Mouse (Mus musculus) hindbrain, embryonic 15.5 days (tissue): Measurements from ENCODE around the gene Itgae. TPM values are rescaled to one million over a fixed set of nuclear protein-coding genes. Genes with fewer than 3 reads are reported as not detected.

Source experiments
- ATAC-seq: fragments of 200-750 bp; cut with Nextera tagmentation; 2 replicates; pipeline ENCODE4 v1.8.0; 2017; ENCODE audit warnings: low read depth, moderate number of reproducible peaks, moderate TSS enrichment; ENCODE audit not compliant: low FRiP score
- H3K27ac ChIP-seq: fragments of 300-500 bp; sonication (generic); replicated peaks from 2 replicates; pipeline ENCODE4 v1.5.1; 2015; ENCODE audit warnings: mild to moderate bottlenecking, inconsistent platforms
- H3K27me3 ChIP-seq: fragments of 300-500 bp; sonication (generic); 2 replicates; pipeline ENCODE4 v1.6.1; 2015; ENCODE audit warnings: control low read depth, inconsistent platforms
- H3K36me3 ChIP-seq: fragments of 300-500 bp; sonication (generic); 2 replicates; pipeline ENCODE4 v1.6.1; 2015; ENCODE audit warnings: control low read depth, inconsistent platforms
- H3K4me1 ChIP-seq: fragments of 300-500 bp; sonication (generic); replicated peaks from 2 replicates; pipeline ENCODE4 v1.6.1; 2015; ENCODE audit warnings: control low read depth, inconsistent platforms
- H3K4me2 ChIP-seq: fragments of 300-500 bp; sonication (generic); 2 replicates; pipeline ENCODE4 v1.6.1; 2015; ENCODE audit warnings: moderate library complexity, mild to moderate bottlenecking, inconsistent platforms
- H3K4me3 ChIP-seq: fragments of 300-500 bp; sonication (generic); 2 replicates; pipeline ENCODE4 v1.5.1; 2015; ENCODE audit warnings: mild to moderate bottlenecking, inconsistent platforms
- H3K9ac ChIP-seq: fragments of 300-500 bp; sonication (generic); 2 replicates; pipeline ENCODE4 v1.6.1; 2015; ENCODE audit warnings: inconsistent platforms
- H3K9me3 ChIP-seq: fragments of 300-500 bp; sonication (generic); 2 replicates; pipeline ENCODE4 v1.6.1; 2016; ENCODE audit warnings: control low read depth, inconsistent platforms
- WGBS: fragments of 180-500 bp; shearing (Covaris S2); methylation state at CpG from one replicate; pipeline ENCODE4 v1.1.7; 2015; 5-methylcytosine and 5-hydroxymethylcytosine counted together
- polyA plus RNA-seq: library from polyadenylated mRNA; unstranded; fragments of >200 nt; fragmentation: Nextera tagmentation; extraction: Ambion mirVana; gene quantifications from 2 replicates; pipeline ENCODE4 v1.2.1, GENCODE M21; 2015

Gene Itgae
- polyA plus RNA-seq, 1 experiment from 2014 or later, result 0.35 TPM

GRCm38 (mm10) chr11:73161616-73162015 is 71.2 kb downstream of the Itgae start:
- Histone ChIP-seq H3K27ac (no peak overlapping the region), H3K9me3 (no peaks in the 10 kb centered on the region), H3K27me3 (peaks cover 16% of the 10 kb centered on the region; the same call in 1 of the 2 replicates), H3K4me1 (peaks cover 14% of the 10 kb centered on the region), H3K9ac (no peak overlapping the region), H3K4me2 (no peak overlapping the region), H3K36me3 (no peaks in the 10 kb centered on the region), H3K4me3 (no peak overlapping the region)
- no peak for ATAC-seq
- 93% methylated on average over 4 of the region's 4 CpGs for WGBS

DNA sequence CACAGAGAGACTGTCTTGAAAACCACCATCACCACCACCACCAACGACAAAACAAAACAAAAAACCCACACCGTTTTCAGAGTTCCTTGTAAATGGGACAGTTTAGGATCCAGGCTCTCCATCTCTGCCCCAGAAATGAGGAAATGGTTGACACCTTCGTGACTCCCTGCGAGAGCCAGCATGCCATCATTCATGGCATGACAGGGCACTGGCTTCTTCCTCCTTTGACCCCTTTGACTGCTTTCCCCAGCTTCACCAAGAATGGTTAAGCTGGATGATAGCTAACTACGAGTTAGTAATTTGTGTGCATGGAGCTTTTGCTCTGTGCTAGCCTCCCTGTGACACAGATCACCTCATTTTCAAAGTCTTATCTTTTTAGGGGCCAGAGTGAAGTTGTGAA is 71.9 kb downstream of the Itgae start:
- H3K4me3 ChIP-seq, result no peak overlapping the region
- H3K36me3 ChIP-seq, result no peaks in the 10 kb centered on the region
- peaks cover 16% of the 10 kb centered on the region; the same call in 1 of the 2 replicates for H3K27me3 ChIP-seq
- no peak overlapping the region for H3K27ac ChIP-seq
- no peak for ATAC-seq
- no peaks in the 10 kb centered on the region for H3K9me3 ChIP-seq
- peaks cover 14% of the 10 kb centered on the region for H3K4me1 ChIP-seq
- H3K4me2 ChIP-seq, result no peak overlapping the region
- 67% methylated on average over 5 of the region's 5 CpGs for WGBS
- H3K9ac ChIP-seq, result no peak overlapping the region

- Histone ChIP-seq H3K27ac (no peak overlapping the region), H3K27me3 (no peaks in the 10 kb centered on the region), H3K36me3 (no peaks in the 10 kb centered on the region), H3K9me3 (no peaks in the 10 kb centered on the region), H3K4me3 (no peak overlapping the region), H3K4me1 (peaks cover 5% of the 10 kb centered on the region; the same call in 1 of the 2 replicates), H3K9ac (no peak overlapping the region), H3K4me2 (no peak overlapping the region)
- 85% methylated on average over 8 of the region's 8 CpGs for WGBS
- no peak for ATAC-seq
Observed at GRCm38 (mm10) chr11:73168071-73168470, 77.7 kb downstream of the Itgae start.

- Histone ChIP-seq H3K36me3 (no peaks in the 10 kb centered on the region), H3K9ac (no peak overlapping the region), H3K4me3 (no peak overlapping the region), H3K27me3 (no peaks in the 10 kb centered on the region), H3K27ac (no peak overlapping the region), H3K4me1 (peaks cover 5% of the 10 kb centered on the region; the same call in 1 of the 2 replicates), H3K4me2 (no peak overlapping the region), H3K9me3 (no peaks in the 10 kb centered on the region)
- 81% methylated on average over 6 of the region's 6 CpGs for WGBS
- ATAC-seq, result no peak
Observed at GRCm38 (mm10) chr11:73168576-73168975, 78.2 kb downstream of the Itgae start.

DNA sequence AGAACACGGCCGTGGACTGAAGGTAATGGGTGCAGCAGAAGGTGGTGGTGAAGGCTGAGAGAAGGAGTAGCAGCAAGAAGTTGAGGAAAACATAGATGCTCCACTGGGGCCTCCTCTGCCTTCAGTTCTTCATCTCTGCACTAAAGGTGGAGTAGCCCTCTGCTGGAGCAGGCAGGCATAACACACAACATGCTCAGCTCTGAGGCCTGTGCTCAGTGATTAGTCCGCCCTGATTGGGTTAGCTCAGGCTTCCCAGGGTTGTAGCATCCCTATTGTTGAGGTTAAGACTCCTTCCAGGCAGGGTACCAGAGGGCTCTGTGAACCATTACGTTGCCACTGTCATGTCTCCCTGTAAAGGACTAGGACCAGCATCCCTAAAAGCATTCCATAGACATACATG is 78.8 kb downstream of the Itgae start:
- Histone ChIP-seq H3K9ac (no peak overlapping the region), H3K4me1 (peaks cover 5% of the 10 kb centered on the region; the same call in 1 of the 2 replicates), H3K27ac (no peak overlapping the region), H3K4me3 (no peak overlapping the region), H3K4me2 (no peak overlapping the region), H3K36me3 (0 out of 2 replicates have a peak, but pooled peaks cover under 1% of the 10 kb centered on the region), H3K27me3 (no peaks in the 10 kb centered on the region), H3K9me3 (no peaks in the 10 kb centered on the region)
- 45% methylated on average over 4 of the region's 4 CpGs for WGBS
- no peak; the same call in 1 of the 2 replicates for ATAC-seq

DNA sequence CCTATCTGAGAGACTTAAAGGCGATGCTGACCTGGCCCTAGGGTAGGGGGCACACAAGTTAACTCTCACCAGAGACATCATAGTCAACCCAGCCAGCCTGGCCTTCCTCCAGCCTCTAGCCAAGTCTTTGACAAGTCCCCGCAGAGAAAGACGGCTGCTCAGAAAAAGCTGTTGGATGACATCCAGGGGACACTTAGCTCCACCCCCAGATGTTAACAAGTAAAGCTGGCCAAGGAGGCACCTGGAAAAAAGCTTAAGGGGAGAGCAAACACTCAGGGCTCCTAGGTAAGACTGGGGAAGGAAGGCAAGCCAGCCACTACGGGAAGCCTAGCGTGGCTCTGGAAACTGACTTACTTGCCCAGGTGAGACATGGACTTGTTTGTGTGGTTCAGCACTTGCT is 81.8 kb downstream of the Itgae start:
- H3K36me3 ChIP-seq, result 0 out of 2 replicates have a peak, but pooled peaks cover 5% of the 10 kb centered on the region
- no peak overlapping the region for H3K4me3 ChIP-seq
- no peak overlapping the region for H3K9ac ChIP-seq
- peaks cover 21% of the 10 kb centered on the region for H3K4me1 ChIP-seq
- H3K27ac ChIP-seq, result no peak overlapping the region
- WGBS, result 65% methylated on average over 5 of the region's 5 CpGs
- no peaks in the 10 kb centered on the region for H3K27me3 ChIP-seq
- ATAC-seq, result no peak
- no peaks in the 10 kb centered on the region for H3K9me3 ChIP-seq
- no peak overlapping the region for H3K4me2 ChIP-seq

GRCm38 (mm10) chr11:73175612-73176011 is 85.2 kb downstream of the Itgae start:
- Histone ChIP-seq H3K27ac (no peak overlapping the region), H3K27me3 (no peaks in the 10 kb centered on the region), H3K9me3 (no peaks in the 10 kb centered on the region), H3K4me1 (peaks cover 41% of the 10 kb centered on the region), H3K9ac (peak overlapping the region; percentile 69; the same call in 1 of the 2 replicates), H3K4me2 (peak overlapping the region; percentile 61), H3K4me3 (peak overlapping the region; percentile 65), H3K36me3 (0 out of 2 replicates have a peak, but pooled peaks cover 8% of the 10 kb centered on the region)
- WGBS, result 41% methylated on average over 8 of the region's 8 CpGs
- no peak for ATAC-seq

DNA sequence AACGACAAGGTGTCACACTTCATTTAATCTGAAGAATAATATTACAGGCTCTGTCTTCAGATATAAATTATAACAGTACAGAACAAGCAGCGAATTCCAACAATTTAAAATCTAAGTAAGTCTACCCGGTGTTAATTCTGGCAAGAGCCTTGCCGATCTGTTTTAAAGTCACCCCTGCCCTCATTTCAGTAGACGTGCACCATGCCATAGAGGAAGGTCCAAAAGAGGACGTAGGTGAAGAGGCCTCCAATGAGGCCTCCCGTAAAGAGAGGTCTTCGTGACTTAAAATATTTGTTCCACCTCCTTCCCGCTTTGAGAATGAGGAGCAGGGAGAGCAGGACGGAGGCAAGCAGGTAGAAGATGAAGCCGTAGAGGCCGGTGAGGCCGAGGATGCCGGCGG is 85.8 kb downstream of the Itgae start:
- no peak for ATAC-seq
- WGBS, result 1% methylated on average over 15 of the region's 15 CpGs
- H3K4me1 ChIP-seq, result peaks cover 41% of the 10 kb centered on the region
- no peaks in the 10 kb centered on the region for H3K27me3 ChIP-seq
- H3K9ac ChIP-seq, result peak overlapping the region; percentile 69
- 0 out of 2 replicates have a peak, but pooled peaks cover 11% of the 10 kb centered on the region for H3K36me3 ChIP-seq
- H3K27ac ChIP-seq, result peak overlapping the region; percentile 85
- H3K4me3 ChIP-seq, result peak overlapping the region; percentile 65
- no peaks in the 10 kb centered on the region for H3K9me3 ChIP-seq
- peak overlapping the region; percentile 61 for H3K4me2 ChIP-seq

DNA sequence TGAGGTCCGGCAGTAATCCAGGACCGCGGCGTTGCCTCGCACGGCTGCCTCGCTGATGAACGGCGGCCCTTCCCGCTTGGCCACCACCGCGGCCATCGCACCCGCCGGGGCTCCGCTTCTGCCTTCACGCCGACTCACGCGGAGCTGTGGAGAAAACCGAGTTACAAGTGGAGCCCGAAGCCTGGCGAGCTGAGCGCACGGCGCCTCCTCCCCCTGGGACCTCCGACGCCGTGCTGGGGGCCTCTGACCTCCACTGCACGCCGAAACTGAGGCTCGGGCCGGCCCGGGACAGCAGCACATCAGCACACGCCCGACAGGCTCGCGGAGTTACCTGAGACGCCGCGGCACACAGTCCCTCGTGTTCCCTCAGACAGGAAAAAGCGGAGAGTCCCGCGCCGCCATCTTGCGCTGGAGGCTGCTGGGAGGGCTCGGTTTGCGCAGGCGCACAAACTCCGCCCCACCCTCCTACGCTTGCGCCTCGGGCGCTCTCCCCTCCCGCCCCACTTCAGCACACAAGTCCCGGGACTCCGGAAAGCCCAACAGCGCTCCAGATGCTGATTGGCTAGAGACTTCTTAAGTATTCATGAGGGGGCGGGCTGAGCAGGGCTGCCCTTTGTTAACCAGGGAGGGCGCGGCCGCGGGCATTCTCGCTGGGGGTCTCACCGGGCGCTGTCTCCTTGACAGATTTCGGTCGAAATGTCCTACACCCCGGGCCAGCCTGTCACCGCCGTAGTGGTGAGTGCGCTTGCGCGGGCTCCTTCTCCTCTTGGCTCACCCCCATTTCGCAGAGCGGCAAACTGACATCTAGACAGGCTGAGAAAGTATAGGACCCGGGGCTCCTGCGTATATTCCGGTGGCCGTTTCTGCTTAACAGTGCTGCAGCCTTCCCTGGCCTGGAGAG is 86.5 kb downstream of the Itgae start, which contains the start of the genes Emc6 and Tax1bp3:
Gene Emc6 (minus strand): TSS at position 430 of the 901 bp plus-strand sequence.
Gene Tax1bp3 (plus strand): TSS at position 476 of the 901 bp plus-strand sequence.
- peak within 1 kb of the TSS; percentile 65 for H3K4me3 ChIP-seq
- ATAC-seq, result peak; percentile 98
- H3K36me3 ChIP-seq, result 0 out of 2 replicates have a peak, but pooled peaks cover 11% of the 10 kb centered on the region
- H3K4me1 ChIP-seq, result peaks cover 41% of the 10 kb centered on the region
- H3K27me3 ChIP-seq, result no peaks in the 10 kb centered on the region
- under 1% methylated on average over 78 of the region's 81 CpGs for WGBS
- H3K9me3 ChIP-seq, result no peaks in the 10 kb centered on the region
- H3K27ac ChIP-seq, result peak within 1 kb of the TSS; percentile 85
- peak within 1 kb of the TSS; percentile 78 for H3K4me2 ChIP-seq
- peak within 1 kb of the TSS; percentile 76 for H3K9ac ChIP-seq

DNA sequence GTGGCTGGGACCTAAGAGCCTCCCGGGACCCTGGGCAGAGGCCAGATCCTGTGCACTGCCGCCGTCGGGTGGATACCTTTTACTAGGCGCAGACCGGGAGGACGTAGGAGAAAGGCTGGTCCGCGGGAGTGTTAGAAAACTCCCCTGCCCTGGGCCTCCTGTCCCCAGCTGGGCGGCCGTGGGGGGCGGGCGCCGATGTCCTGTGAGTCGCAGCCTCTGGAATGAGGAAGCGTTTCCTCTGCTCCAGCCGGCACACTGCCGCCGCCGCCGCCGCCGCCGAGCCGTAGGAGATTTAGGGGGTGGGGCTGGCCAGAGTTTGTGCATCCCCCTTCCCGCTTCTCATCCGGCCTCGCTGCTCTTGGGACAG is 87.1 kb downstream of the Itgae start:
- Histone ChIP-seq H3K36me3 (peaks cover 16% of the 10 kb centered on the region), H3K27me3 (no peaks in the 10 kb centered on the region), H3K9ac (peak overlapping the region; percentile 76), H3K4me3 (peak overlapping the region; percentile 65), H3K9me3 (no peaks in the 10 kb centered on the region), H3K4me2 (peak overlapping the region; percentile 78), H3K27ac (peak overlapping the region; percentile 85), H3K4me1 (peaks cover 38% of the 10 kb centered on the region)
- 0% methylated on average over 28 of the region's 28 CpGs for WGBS
- no peak; the same call in 1 of the 2 replicates for ATAC-seq

GRCm38 (mm10) chr11:73177895-73178294 is 87.5 kb downstream of the Itgae start:
- H3K9ac ChIP-seq, result peak overlapping the region; percentile 76
- H3K27me3 ChIP-seq, result no peaks in the 10 kb centered on the region
- H3K4me2 ChIP-seq, result peak overlapping the region; percentile 78
- peaks cover 37% of the 10 kb centered on the region for H3K4me1 ChIP-seq
- 3% methylated on average over 2 of the region's 2 CpGs for WGBS
- no peaks in the 10 kb centered on the region for H3K9me3 ChIP-seq
- peaks cover 18% of the 10 kb centered on the region for H3K36me3 ChIP-seq
- peak overlapping the region; percentile 65 for H3K4me3 ChIP-seq
- H3K27ac ChIP-seq, result peak overlapping the region; percentile 85
- ATAC-seq, result no peak
